8 mouse cellular contexts compared by ENCODE assay signal in genomic region chr17:79714368-79714895, GRCm38 (mm10). TPM values are rescaled to one million over a fixed set of nuclear protein-coding genes. Genes with fewer than 3 reads are reported as not detected.
A peak's percentile ranks its signal among the peaks of the same experiment; 100 is the strongest.
DNase-seq lines count a peak whose midpoint lies in the region; ATAC-seq and TF ChIP-seq lines count a peak whose summit lies in the region.

No protein-coding gene starts in this region.

- no peak for TF ChIP-seq POLR2A in bone marrow macrophage, adult 2 months (IDR thresholded peaks at IDR 0.05; ENCODE audit: borderline replicate concordance, low read depth, low read length)

- H3K27me3 ChIP-seq in hindbrain, embryonic 12.5 days = peaks cover 61% of the 10 kb centered on the region
- peaks cover 62% of the 10 kb centered on the region for H3K27me3 ChIP-seq in midbrain, embryonic 14.5 days (ENCODE audit: control insufficient read depth, insufficient read depth, low read length)

- peak overlapping the region; percentile 39; the same call in 1 of the 2 replicates for H3K9ac ChIP-seq in hindbrain, embryonic 12.5 days
- no peak overlapping the region for H3K9ac ChIP-seq in midbrain, embryonic 14.5 days (replicated peaks; ENCODE audit: low read length)

- peak; percentile 21 for DNase-seq in gastrocnemius, adult 2 months
- no peak for DNase-seq in gastrocnemius, postnatal 10 days
- peak; percentile 39 for DNase-seq in midbrain, embryonic 14.5 days
- no peak for DNase-seq in right cerebral cortex, postnatal 14 days
- DNase-seq in adrenal gland, postnatal 4 days (ENCODE audit: low spot score in 2 of 2) = no peak
- DNase-seq in frontal cortex, adult 2 months (ENCODE audit: extremely low spot score in 1 of 2, low spot score in 1 of 2) = no peak

- H3K36me3 ChIP-seq in hindbrain, embryonic 12.5 days = no peaks in the 10 kb centered on the region
- H3K36me3 ChIP-seq in midbrain, embryonic 14.5 days (ENCODE audit: control insufficient read depth, insufficient read depth, low read length) = no peaks in the 10 kb centered on the region

- H3K9me3 ChIP-seq in hindbrain, embryonic 12.5 days (replicated peaks) = no peaks in the 10 kb centered on the region
- H3K9me3 ChIP-seq in midbrain, embryonic 14.5 days (ENCODE audit: control insufficient read depth, low read length) = no peaks in the 10 kb centered on the region

- peaks cover 4% of the 10 kb centered on the region; the same call in 1 of the 2 replicates for H3K4me1 ChIP-seq in bone marrow macrophage, adult 2 months (ENCODE audit: control insufficient read depth, insufficient read depth, low read length)
- peaks cover 28% of the 10 kb centered on the region for H3K4me1 ChIP-seq in hindbrain, embryonic 12.5 days
- peaks cover 26% of the 10 kb centered on the region for H3K4me1 ChIP-seq in midbrain, embryonic 14.5 days (ENCODE audit: control insufficient read depth, insufficient read depth, low read length)

- H3K27ac ChIP-seq in gastrocnemius, adult 2 months = no peak overlapping the region
- H3K27ac ChIP-seq in bone marrow macrophage, adult 2 months (ENCODE audit: insufficient read depth, low read depth, low read length) = no peak overlapping the region
- no peak overlapping the region for H3K27ac ChIP-seq in hindbrain, embryonic 12.5 days
- H3K27ac ChIP-seq in midbrain, embryonic 14.5 days (replicated peaks; ENCODE audit: low read depth, low read length) = no peak overlapping the region

- under 1% methylated on average over 16 of the region's 16 CpGs for WGBS in hindbrain, embryonic 12.5 days
- 1% methylated on average over 16 of the region's 16 CpGs for WGBS in midbrain, embryonic 14.5 days

- intact Hi-C loops in gastrocnemius, adult 2 months (cut with DNase I) = no loop called here

- TF ChIP-seq CTCF in gastrocnemius, adult 2 months (IDR thresholded peaks at IDR 0.05) = no peak
- no peak for TF ChIP-seq CTCF in bone marrow macrophage, adult 2 months (IDR thresholded peaks at IDR 0.05; ENCODE audit: low read depth, low read length)

- H3K4me2 ChIP-seq in hindbrain, embryonic 12.5 days (replicated peaks) = peak overlapping the region; percentile 73
- H3K4me2 ChIP-seq in midbrain, embryonic 14.5 days (ENCODE audit: low read length) = peak overlapping the region; percentile 86

- H3K4me3 ChIP-seq in gastrocnemius, adult 2 months = peak overlapping the region; percentile 66
- H3K4me3 ChIP-seq in bone marrow macrophage, adult 2 months (ENCODE audit: insufficient read depth, low read length) = peak overlapping the region; percentile 52; the same call in 1 of the 2 replicates
- H3K4me3 ChIP-seq in hindbrain, embryonic 12.5 days = peak overlapping the region; percentile 41
- H3K4me3 ChIP-seq in midbrain, embryonic 14.5 days (replicated peaks; ENCODE audit: low read depth, low read length) = peak overlapping the region; percentile 40

- ATAC-seq in hindbrain, embryonic 12.5 days (ENCODE audit: low FRiP score) = no peak
- ATAC-seq in midbrain, embryonic 14.5 days (ENCODE audit: low FRiP score, low TSS enrichment) = 0 out of 2 replicates have a peak, but pooled peaks have one; percentile 15

RNA-seq across cellular contexts. Expression of gene Cyp1b1, which starts 0.4 kb away (rescaled TPM):
- total RNA-seq in gastrocnemius, adult 2 months (2021) = under 1 TPM; 0.59 to 0.64 TPM
- 1 to 10 TPM in 1 of 2 experiments, under 1 TPM in 1; 0.47 to 1.5 TPM for total RNA-seq in gastrocnemius, postnatal 10 days (2021)
- 2.6 and 2.8 TPM in 2 replicates for polyA plus RNA-seq in bone marrow macrophage, adult 2 months (2012; ENCODE audit: insufficient read depth, insufficient read length, missing spikeins)
- 7.6 and 9.1 TPM in 2 replicates for polyA plus RNA-seq in hindbrain, embryonic 12.5 days (2016; fragmentation: Nextera tagmentation; extraction: Ambion mirVana)
- 0.18 and 9.2 TPM in 2 replicates for polyA plus RNA-seq in midbrain, embryonic 14.5 days (2014; fragmentation: Nextera tagmentation; extraction: Ambion mirVana)
- 10 to 100 TPM; 39.7 to 41.3 TPM for total RNA-seq in adrenal gland, postnatal 4 days (2021)
- 5.1 and 5.2 TPM in 2 replicates for polyA plus RNA-seq in frontal cortex, adult 2 months (2012; rRNA removed)

Comparison
In these comparisons a context has a peak if more than half of its experiments do, and no peak if none do; other contexts are left out.
1. DNase-seq: peak in gastrocnemius, adult 2 months (single experiment) and midbrain, embryonic 14.5 days (single experiment); none in gastrocnemius, postnatal 10 days (single experiment), right cerebral cortex, postnatal 14 days (single experiment), adrenal gland, postnatal 4 days (0 of 2) and frontal cortex, adult 2 months (0 of 2).
2. Peak in every context shown above with its lines, with median percentiles within 50 percentile points of each other: H3K4me3 ChIP-seq.